Mouse (Mus musculus) A20 (cell line): Measurements from ENCODE around the gene Bank1.

ENCODE experiments used
- DNase-seq: peaks from one replicate; pipeline ENCODE4 v3.0.0-alpha.2; 2011; ENCODE audit warnings: low read depth, low spot score

The Bank1 gene

DNA sequence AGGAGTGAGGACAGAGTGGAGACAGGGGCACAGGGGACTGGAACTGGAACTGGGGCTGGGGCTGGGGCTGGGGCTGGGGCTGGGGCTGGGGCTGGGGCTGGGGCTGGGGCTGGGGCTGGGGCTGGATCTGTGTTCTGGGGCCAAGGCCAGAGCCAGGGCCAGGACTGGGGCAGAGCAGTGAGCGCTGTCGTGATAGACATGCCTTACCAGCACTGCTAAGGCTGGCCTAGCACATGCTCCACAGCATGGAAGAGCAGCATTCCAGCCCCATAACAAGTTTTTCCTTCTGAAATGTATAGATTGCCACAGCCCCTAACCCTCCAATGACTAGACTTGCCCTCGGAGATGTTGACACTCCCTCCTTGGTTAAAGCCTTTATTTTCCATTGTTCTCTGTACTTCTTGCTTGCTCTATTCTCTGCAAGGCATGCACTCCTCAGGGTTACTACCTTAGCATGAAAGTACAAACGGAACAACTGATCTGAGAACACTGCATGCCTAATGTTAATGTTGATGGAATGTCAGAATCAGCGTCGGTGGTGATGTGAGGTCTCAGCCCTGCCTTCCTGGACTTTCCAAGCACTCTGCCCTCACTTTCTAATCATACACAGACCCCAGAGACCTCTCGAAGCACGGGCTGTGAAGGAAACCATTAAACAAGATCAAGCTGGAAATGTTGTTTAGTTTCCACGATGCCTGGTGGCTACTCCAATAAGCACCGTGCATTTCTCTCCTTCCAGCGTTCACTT, 318.6 kb downstream of the Bank1 start:
- DNase-seq = no peak
